In the genomic region with DNA sequence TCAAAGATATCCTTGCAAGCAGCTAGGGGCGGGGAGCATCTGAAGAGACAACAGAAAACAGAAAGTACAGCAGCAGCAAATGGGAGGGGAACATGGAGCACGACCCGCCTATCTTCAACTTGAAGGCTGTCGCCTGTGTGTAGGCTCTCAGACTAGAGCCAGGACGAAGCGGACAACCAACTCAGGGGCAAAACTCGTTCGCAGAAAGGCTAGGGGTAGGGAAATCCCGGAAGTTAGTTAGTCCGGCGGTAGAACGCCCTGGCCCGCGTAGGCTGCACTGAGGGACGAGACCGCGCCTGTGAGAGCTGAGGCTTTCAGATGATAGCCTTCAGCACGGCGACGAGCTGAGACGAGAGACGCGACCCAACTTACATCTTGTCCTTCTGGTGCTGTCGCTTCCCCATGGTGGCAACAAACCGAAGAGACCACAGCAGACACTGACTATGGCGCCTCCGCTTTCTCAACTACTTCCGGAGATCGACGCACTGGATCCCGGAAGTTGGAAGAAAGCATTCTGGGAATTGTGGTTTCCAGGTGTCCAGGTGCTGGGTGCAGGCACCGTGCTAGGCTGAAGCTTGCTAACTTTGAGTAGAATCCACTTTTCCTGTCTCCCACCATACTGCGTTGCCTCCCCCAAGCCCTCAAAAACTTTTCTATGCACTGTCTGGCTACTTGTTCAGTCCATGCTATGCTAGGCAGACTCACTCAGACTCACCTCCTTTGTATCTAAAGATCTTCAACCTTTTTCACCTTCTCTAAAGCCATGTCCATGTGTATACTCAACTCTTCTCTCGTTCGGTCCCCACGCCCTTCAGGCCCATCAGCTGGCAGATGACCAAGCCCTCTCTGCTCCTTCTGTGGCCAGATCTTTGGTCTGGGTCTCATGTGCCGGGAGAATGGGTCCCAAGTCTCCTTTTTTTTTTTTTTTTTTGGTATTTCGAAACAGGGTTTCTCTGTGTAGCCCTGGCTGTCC, we compare ENCODE assay signal across 8 mouse cellular contexts. TPM values are rescaled to one million over a fixed set of nuclear protein-coding genes. Genes with fewer than 3 reads are reported as not detected.
DNase-seq lines count a peak whose midpoint lies in the region; ATAC-seq and TF ChIP-seq lines count a peak whose summit lies in the region.

Ppil2 (minus strand) TSS at position 487 of the 973 bp plus-strand sequence.

- H3K4me1 ChIP-seq in embryonic facial prominence, embryonic 15.5 days, result peaks cover 12% of the 10 kb centered on the region
- peaks cover 18% of the 10 kb centered on the region for H3K4me1 ChIP-seq in limb, embryonic 15.5 days
- H3K4me1 ChIP-seq in midbrain, postnatal 0 days (ENCODE audit: insufficient read depth, low read length), result peaks cover 7% of the 10 kb centered on the region; the same call in 1 of the 2 replicates

- TF ChIP-seq CTCF in midbrain, postnatal 0 days (IDR thresholded peaks at IDR 0.05), result no peak

- H3K27me3 ChIP-seq in embryonic facial prominence, embryonic 15.5 days, result no peaks in the 10 kb centered on the region
- no peaks in the 10 kb centered on the region for H3K27me3 ChIP-seq in limb, embryonic 15.5 days
- no peaks in the 10 kb centered on the region for H3K27me3 ChIP-seq in midbrain, postnatal 0 days (ENCODE audit: insufficient read depth, low read length)

- H3K27ac ChIP-seq in embryonic facial prominence, embryonic 15.5 days (replicated peaks), result peak within 1 kb of the TSS; percentile 55; the same call in 1 of the 2 replicates
- H3K27ac ChIP-seq in limb, embryonic 15.5 days, result peak within 1 kb of the TSS; percentile 52
- H3K27ac ChIP-seq in midbrain, postnatal 0 days (ENCODE audit: low read depth, low read length), result peak within 1 kb of the TSS; percentile 57; the same call in 1 of the 2 replicates

- peak within 1 kb of the TSS; percentile 82 for H3K4me3 ChIP-seq in embryonic facial prominence, embryonic 15.5 days (replicated peaks)
- peak within 1 kb of the TSS; percentile 82 for H3K4me3 ChIP-seq in limb, embryonic 15.5 days
- H3K4me3 ChIP-seq in midbrain, postnatal 0 days (ENCODE audit: low read depth, low read length), result peak within 1 kb of the TSS; percentile 87

- peak; percentile 70 to 74 for DNase-seq in B cell, adult 2 months
- peak in 1 of 2 experiments; percentile 40 for DNase-seq in adrenal gland, postnatal 4 days (ENCODE audit: low spot score in 2 of 2)
- peak; percentile 73 to 74 for DNase-seq in heart, adult 9 months (ENCODE audit: low spot score in 2 of 2)
- DNase-seq in kidney, adult 9 months, result peak; percentile 77
- DNase-seq in midbrain, postnatal 0 days (ENCODE audit: low spot score), result peak; percentile 87
- peak; percentile 64 to 76 for DNase-seq in spleen, postnatal 10 days (ENCODE audit: low spot score in 2 of 2)

- peaks cover 27% of the 10 kb centered on the region for H3K36me3 ChIP-seq in embryonic facial prominence, embryonic 15.5 days
- peaks cover 31% of the 10 kb centered on the region for H3K36me3 ChIP-seq in limb, embryonic 15.5 days
- peaks cover 2% of the 10 kb centered on the region; the same call in 1 of the 2 replicates for H3K36me3 ChIP-seq in midbrain, postnatal 0 days (ENCODE audit: insufficient read depth, low read length)

- WGBS in embryonic facial prominence, embryonic 15.5 days, result 9% methylated on average over 38 of the region's 38 CpGs
- 10% methylated on average over 38 of the region's 38 CpGs for WGBS in limb, embryonic 15.5 days
- 8% methylated on average over 38 of the region's 38 CpGs for WGBS in midbrain, postnatal 0 days

- H3K9me3 ChIP-seq in embryonic facial prominence, embryonic 15.5 days (replicated peaks), result no peaks in the 10 kb centered on the region
- H3K9me3 ChIP-seq in limb, embryonic 15.5 days, result no peaks in the 10 kb centered on the region
- H3K9me3 ChIP-seq in midbrain, postnatal 0 days (ENCODE audit: low read length), result no peaks in the 10 kb centered on the region

- peak within 1 kb of the TSS; percentile 51 for H3K9ac ChIP-seq in embryonic facial prominence, embryonic 15.5 days
- H3K9ac ChIP-seq in limb, embryonic 15.5 days, result peak within 1 kb of the TSS; percentile 72
- peak within 1 kb of the TSS; percentile 65 for H3K9ac ChIP-seq in midbrain, postnatal 0 days (replicated peaks; ENCODE audit: low read length, poor library complexity, severe bottlenecking)

- H3K4me2 ChIP-seq in embryonic facial prominence, embryonic 15.5 days (replicated peaks), result peak within 1 kb of the TSS; percentile 56
- peak within 1 kb of the TSS; percentile 51 for H3K4me2 ChIP-seq in limb, embryonic 15.5 days
- H3K4me2 ChIP-seq in midbrain, postnatal 0 days (ENCODE audit: low read depth, low read length, poor library complexity, severe bottlenecking), result peak within 1 kb of the TSS; percentile 63

- peak; percentile 68 for ATAC-seq in embryonic facial prominence, embryonic 15.5 days (ENCODE audit: insufficient number of reproducible peaks, low FRiP score, low TSS enrichment, low read depth)
- peak; percentile 68; the same call in 1 of the 2 replicates for ATAC-seq in limb, embryonic 15.5 days (ENCODE audit: insufficient number of reproducible peaks, low FRiP score, low TSS enrichment, low read depth)
- peak; percentile 85 for ATAC-seq in midbrain, postnatal 0 days (ENCODE audit: low FRiP score)

RNA-seq across cellular contexts. Expression of gene Ppil2, which starts in this region (rescaled TPM):
- 100 to 1,000 TPM; 112 to 118 TPM for total RNA-seq in adrenal gland, postnatal 4 days (2021)
- polyA plus RNA-seq in embryonic facial prominence, embryonic 15.5 days (2015; fragmentation: Nextera tagmentation; extraction: Ambion mirVana), result 128 and 142 TPM in 2 replicates
- 130 and 134 TPM in 2 replicates for polyA plus RNA-seq in limb, embryonic 15.5 days (2015; fragmentation: Nextera tagmentation; extraction: Ambion mirVana)
- 87.0 and 88.2 TPM in 2 replicates for total RNA-seq in midbrain, postnatal 0 days (2014; rRNA removed)
- polyA plus RNA-seq in midbrain, postnatal 0 days (2015; fragmentation: Nextera tagmentation; extraction: Ambion mirVana), result 100 and 108 TPM in 2 replicates
